Mouse (Mus musculus): ENCODE data around the gene Ccdc107.

The Ccdc107 gene

GRCm38 (mm10) chr4:43511675-43512454 lies 19.2 kb downstream of the Ccdc107 start:
- DNase-seq (ENCODE audit: low read depth, low spot score), result no peak

GRCm38 (mm10) chr4:43512653-43513052 lies 20.0 kb downstream of the Ccdc107 start:
- DNase-seq (ENCODE audit: low read depth, low spot score), result no peak

GRCm38 (mm10) chr4:43513300-43513699 lies 20.6 kb downstream of the Ccdc107 start:
- no peak for DNase-seq (ENCODE audit: low read depth, low spot score)

GRCm38 (mm10) chr4:43513791-43514190 lies 21.1 kb downstream of the Ccdc107 start:
- no peak for DNase-seq (ENCODE audit: low read depth, low spot score)

GRCm38 (mm10) chr4:43515764-43516708 lies 23.3 kb downstream of the Ccdc107 start:
- no peak for DNase-seq (ENCODE audit: low read depth, low spot score)

GRCm38 (mm10) chr4:43519551-43519950 lies 26.9 kb downstream of the Ccdc107 start:
- DNase-seq (ENCODE audit: low read depth, low spot score), result no peak

- DNase-seq (ENCODE audit: low read depth, low spot score), result peak; percentile 81
Observed at GRCm38 (mm10) chr4:43519956-43520355, 27.3 kb downstream of the Ccdc107 start.

GRCm38 (mm10) chr4:43527880-43528279 lies 35.2 kb downstream of the Ccdc107 start:
- peak; percentile 48 for DNase-seq (ENCODE audit: low read depth, low spot score)

GRCm38 (mm10) chr4:43528487-43528886 lies 35.8 kb downstream of the Ccdc107 start:
- DNase-seq (ENCODE audit: low read depth, low spot score), result peak; percentile 49

GRCm38 (mm10) chr4:43530081-43530501 lies 37.4 kb downstream of the Ccdc107 start:
- no peak for DNase-seq (ENCODE audit: low read depth, low spot score)

GRCm38 (mm10) chr4:43530581-43530980 lies 37.9 kb downstream of the Ccdc107 start:
- DNase-seq (ENCODE audit: low read depth, low spot score), result peak; percentile 81

- no peak for DNase-seq (ENCODE audit: low read depth, low spot score)
Observed at GRCm38 (mm10) chr4:43533270-43533669, 40.6 kb downstream of the Ccdc107 start.

- no peak for DNase-seq (ENCODE audit: low read depth, low spot score)
Observed at GRCm38 (mm10) chr4:43535628-43536027, 42.9 kb downstream of the Ccdc107 start.

- DNase-seq (ENCODE audit: low read depth, low spot score), result no peak
Observed at GRCm38 (mm10) chr4:43536031-43536430, 43.3 kb downstream of the Ccdc107 start.

GRCm38 (mm10) chr4:43542044-43542443 lies 49.3 kb downstream of the Ccdc107 start:
- no peak for DNase-seq (ENCODE audit: low read depth, low spot score)
